Mouse (Mus musculus) kidney, adult 2 months (tissue): ENCODE data around the gene Sohlh2.

Source experiments
- CTCF ChIP-seq: fragments of 200-500 bp; conservative IDR thresholded peaks from 2 replicates; pipeline ENCODE4 v1.5.1; 2011; ENCODE audit warnings: low read depth, mild to moderate bottlenecking, control low read depth, low read length, moderate library complexity, mixed read lengths; ENCODE audit not compliant: insufficient read depth, insufficient read length
- POLR2A ChIP-seq: fragments of 200-500 bp; IDR thresholded peaks from one replicate; pipeline ENCODE4 v1.6.1; 2011; ENCODE audit warnings: low read depth, low read length, control low read depth

DNA sequence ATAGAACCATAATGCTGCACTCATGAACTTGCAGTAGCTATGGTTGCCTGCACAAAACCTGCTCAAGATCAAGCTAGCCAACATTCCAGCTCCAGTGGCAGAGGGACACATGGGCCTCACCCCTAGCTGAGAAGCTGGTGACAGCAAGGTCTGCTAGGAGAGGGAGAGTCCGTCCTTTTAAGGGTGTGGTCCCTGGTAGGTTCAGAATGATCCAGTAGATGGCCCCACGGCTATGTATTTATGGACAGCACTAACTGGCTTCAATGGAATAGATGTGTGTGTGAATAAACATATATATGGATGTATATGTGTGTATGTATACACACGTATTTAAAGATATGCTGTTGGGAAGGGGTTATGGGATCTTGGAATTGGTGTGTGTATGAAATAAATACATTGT lies 9.3 kb upstream of the Sohlh2 start:
- TF ChIP-seq CTCF (no peak), POLR2A (no peak)
